Mouse (Mus musculus): ENCODE results near the gene Lmbr1.

DNA sequence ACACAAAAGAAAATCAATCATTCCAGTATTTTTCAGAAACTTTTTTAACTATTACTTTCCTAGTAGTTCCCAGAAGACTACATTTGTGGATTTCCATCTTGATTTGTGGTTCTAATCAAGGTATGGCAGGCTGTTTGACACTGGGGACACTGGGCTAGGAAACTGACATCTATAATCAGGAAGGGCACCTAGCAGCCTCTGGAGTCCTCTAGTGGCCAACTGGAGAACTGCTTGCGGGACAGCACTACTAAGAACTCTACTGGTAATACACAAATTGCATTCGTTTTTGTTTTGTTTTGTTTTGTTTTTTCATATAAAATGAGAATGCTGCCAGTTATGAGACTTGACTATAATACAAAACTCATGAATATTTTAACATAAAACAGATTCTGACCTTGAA lies 85.0 kb downstream of the Lmbr1 start:
- TF ChIP-seq CTCF (IDR thresholded peaks at IDR 0.05; ENCODE audit: low read depth), result peak; percentile 95
- TF ChIP-seq EP300 (optimal IDR thresholded peaks at IDR 0.05), result no peak

All from stomach, postnatal 0 days (tissue).